Mouse (Mus musculus): ENCODE measurements around the gene Cachd1.

Cachd1 gene

DNA sequence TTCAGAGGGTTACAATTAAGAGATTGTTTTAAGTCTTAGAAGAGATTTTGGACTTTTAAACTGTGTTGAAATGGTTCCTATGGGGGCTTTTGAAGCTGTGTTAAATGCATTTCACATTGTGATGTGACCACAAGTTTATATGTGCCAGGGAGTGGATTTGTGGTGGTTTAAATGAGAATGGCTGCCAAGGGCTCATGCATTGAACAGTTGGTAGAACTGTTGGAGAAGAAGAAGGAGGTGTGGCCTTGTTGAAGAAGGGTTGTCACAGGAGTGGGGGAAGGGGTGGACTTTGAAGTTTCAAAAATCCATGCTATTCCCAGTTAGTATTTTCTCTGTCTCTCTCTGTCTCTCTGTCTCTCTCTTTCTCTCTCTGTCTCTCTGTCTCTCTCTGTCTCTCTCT lies 267.7 kb downstream of the Cachd1 start:
- no peak for DNase-seq (ENCODE audit: low spot score in 2 of 2)

DNA sequence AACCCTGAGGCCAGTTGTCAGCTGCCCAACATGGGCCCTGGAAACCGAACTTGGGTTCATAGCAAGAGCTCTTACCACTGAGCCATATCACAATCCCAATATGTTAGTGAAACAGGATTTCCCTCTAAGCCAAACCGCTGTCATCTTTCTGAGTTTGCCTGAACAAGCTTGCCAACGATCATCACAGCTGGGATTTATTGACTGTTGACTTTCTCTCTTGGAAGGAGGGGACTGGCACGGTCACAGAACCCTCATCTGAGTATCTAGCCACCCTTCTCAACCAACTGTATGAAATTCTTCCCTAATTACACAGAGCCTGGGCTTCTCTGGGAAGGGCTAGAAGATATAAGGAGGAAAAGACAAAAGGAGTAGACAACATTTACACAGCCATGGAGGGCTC lies 270.1 kb downstream of the Cachd1 start:
- no peak for DNase-seq (ENCODE audit: low spot score in 2 of 2)

DNA sequence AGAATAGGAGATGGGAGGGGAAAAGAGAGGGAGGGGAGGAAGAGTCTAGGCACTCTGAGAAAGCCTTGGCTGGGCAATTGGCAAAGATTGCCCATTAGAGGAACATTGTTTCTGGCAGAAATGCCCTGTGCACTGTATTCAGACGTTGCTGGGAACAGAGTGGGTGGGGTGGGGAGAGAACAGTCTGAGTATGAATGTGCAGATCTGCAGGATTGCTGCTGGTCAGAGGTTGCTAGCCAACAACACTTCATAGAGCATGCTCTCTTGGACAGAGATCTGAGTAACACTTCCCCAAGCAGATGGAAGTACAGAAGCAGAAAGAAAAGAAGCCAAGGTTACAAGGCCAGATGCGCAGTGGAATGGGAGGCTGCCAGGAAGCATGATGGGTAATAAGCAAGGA lies 285.7 kb downstream of the Cachd1 start:
- peak; percentile 45 to 53 for DNase-seq (ENCODE audit: low spot score in 2 of 2)

DNA sequence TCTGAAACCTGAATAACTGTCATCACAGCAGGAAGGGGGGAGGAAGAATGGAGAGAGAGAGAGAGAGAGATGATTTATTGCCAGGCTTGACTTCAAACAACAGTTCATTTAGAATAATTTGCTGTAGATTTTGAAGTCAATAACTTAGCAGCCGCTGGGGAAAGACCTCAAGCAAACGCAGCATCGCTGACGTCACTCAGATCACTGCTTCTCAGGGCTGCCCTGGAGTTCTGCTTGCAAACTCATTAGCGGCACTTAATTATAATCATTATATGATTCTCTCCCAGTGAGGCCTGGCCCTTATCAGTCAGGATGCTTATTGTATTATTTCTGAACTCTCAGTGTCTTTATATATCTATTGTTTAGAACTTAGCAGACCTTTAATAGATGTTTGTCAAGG lies 289.9 kb downstream of the Cachd1 start:
- DNase-seq (ENCODE audit: low spot score in 2 of 2) = no peak

DNA sequence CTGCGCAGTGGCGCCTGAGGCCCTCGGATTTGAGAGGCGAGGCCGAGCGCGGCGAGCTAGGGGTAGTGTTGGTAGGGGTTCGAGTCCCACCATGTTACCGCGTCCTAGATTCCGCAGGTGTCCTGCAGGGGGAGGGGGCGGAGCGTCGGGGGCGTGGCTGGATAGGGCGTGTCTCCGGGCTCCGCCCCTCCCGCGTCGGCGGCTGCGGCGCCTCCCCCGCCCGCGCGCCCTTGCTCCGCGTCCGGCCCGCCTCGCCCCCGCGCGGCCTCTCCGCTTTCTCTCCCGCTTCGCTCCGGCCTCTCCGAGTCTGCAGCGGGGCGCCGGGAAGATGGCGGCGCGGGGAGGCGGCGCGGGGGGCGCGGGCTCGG lies 292.3 kb downstream of the Cachd1 start, which contains the start of gene Raver2:
Gene Raver2, plus strand, starts transcription at position 198 of the 368 bp plus-strand sequence.
- peak; percentile 59 to 67 for DNase-seq (ENCODE audit: low spot score in 2 of 2)

DNA sequence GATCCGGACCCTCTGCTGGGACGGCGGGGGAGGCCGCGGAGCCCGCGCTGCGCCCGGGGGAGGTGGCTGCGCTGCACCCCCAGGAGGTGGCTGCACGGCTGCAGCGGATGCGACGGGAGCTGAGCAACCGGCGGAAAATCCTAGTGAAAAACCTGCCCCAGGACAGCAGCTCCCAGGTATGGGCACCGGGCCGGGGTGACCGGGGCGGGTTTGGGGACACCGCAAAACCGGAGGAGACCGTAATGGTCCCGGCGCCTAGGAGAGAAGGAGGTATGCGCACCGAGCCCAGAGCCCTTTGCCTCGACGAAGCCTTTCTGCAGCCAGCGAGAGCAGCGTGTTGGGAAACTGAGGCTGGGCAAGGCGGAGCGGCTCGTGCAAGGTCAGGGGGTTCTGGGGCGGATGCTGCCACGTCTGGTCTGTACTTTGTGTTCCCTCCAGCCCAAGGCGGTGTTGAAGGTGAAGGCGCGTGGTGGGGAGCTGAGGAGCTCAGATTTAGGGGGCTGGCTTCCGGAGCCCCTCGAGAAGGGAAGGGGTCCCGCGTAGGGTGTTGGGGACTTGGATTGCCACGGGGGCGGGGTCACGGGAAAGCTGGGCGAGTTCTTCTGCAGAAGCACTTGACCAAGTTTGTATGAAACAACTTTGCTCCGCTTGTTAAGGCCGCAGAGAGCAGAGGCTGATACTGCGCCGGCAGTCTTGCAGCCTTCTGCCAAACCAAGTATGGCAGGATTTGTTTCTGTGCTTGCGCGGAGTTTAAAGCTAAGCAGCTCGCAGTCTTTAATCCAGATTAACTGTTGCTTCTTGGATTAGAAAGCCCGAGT lies 292.9 kb downstream of the Cachd1 start:
- peak; percentile 44 to 47 for DNase-seq (ENCODE audit: low spot score in 2 of 2)

DNA sequence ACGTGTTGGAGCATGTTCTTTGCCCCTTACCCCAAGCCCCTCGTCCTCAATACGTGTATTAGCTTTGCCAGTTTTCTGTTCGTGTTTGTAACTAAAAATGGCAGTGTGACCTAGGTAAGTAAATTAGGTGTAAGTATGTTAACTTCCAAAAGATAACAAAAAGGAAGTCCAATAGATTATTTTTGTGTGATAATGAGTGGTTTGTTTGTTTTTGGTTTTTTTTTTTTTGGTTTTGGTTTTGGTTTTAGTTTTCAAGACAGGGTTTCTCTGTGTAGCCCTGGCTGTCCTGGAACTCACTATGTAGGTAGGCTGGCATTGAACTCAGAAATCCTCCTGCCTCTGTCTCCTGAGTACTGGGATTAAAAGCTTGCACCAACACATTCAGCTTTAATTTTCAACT lies 295.1 kb downstream of the Cachd1 start:
- no peak for DNase-seq (ENCODE audit: low spot score in 2 of 2)

DNA sequence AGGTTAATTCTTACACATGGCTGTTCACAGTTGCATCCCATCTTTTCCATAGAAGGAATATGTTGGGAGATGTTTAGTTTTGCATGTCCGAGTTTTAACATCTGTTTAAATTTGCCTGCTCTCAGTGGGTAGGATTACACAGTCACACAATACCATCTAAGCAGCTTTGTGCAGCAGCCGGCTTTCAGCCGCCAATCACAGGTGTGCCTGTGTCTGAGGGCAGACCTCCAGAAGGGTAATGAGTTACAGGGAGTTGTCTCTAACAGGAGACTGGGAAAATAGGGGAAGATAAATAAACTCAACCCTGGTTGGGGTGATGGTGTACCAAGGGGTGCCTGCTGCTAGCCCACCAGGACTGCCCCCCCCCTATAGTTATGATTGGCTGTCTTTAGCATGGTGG lies 299.9 kb downstream of the Cachd1 start:
- DNase-seq (ENCODE audit: low spot score in 2 of 2) = no peak

Data from right cerebral cortex, postnatal 10 days (tissue).